ENCODE assay signal across 21 mouse cellular contexts in the genomic region with DNA sequence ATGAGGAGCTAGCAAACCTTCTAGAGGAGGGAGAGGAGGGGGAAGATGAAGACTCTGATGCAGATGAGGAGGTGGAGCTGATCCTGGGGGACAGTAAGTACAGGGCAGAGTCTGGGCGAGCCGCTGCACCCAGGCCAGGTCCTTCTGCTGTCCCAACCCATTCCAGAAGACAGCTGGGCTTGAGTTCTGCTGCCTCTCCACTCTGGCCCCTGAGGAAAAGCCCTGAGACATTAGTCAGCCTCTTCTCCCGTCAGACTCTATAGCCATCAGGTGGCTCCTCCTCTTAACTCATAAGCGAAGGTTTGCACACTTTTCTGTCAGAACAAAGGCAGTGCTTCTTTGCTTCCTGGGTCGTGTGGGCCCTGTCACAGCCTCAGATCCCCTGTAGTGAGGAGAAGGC. TPM values are rescaled to one million over a fixed set of nuclear protein-coding genes. Genes with fewer than 3 reads are reported as not detected.
DNase-seq lines count a peak whose midpoint lies in the region; ATAC-seq and TF ChIP-seq lines count a peak whose summit lies in the region.
"Had no signal": no experiment of that assay in that cellular context is flagged by ENCODE, and none has a peak within 500 bp of the region (broad histone marks: within the 10 kb centered on the region; RNA-seq: fewer than 3 reads in every experiment).

No protein-coding gene starts in this region.

- H3K4me3 ChIP-seq in heart, embryonic 10.5 days, result no peak overlapping the region
- H3K4me3 ChIP-seq in intestine, postnatal 0 days (ENCODE audit: low read depth, low read length), result no peak overlapping the region
- H3K4me3 ChIP-seq in intestine, embryonic 16.5 days (ENCODE audit: low read length), result no peak overlapping the region

- intact Hi-C loops in heart, postnatal 14 days (cut with DNase I), result no loop called here

- H3K36me3 ChIP-seq in heart, embryonic 10.5 days, result peaks cover 69% of the 10 kb centered on the region
- H3K36me3 ChIP-seq in intestine, postnatal 0 days (ENCODE audit: control insufficient read depth, insufficient read depth), result peaks cover 50% of the 10 kb centered on the region
- peaks cover 16% of the 10 kb centered on the region for H3K36me3 ChIP-seq in intestine, embryonic 16.5 days (ENCODE audit: control insufficient read depth, insufficient read depth, low read length)

- H3K27ac ChIP-seq in heart, embryonic 10.5 days, result no peak overlapping the region
- no peak overlapping the region for H3K27ac ChIP-seq in intestine, postnatal 0 days (ENCODE audit: low read depth, low read length)
- no peak overlapping the region for H3K27ac ChIP-seq in intestine, embryonic 16.5 days (ENCODE audit: low read length)

- no peak for TF ChIP-seq CTCF in intestine, postnatal 0 days (IDR thresholded peaks at IDR 0.05; ENCODE audit: low read depth)

- ATAC-seq in intestine, postnatal 0 days, result no peak
- ATAC-seq in intestine, embryonic 16.5 days, result no peak
- ATAC-seq: activated CD4-positive, CD25-positive, alpha-beta regulatory T cell, adult 4 months; CD4-positive, CD25-positive, alpha-beta regulatory T cell, adult 4 months; Patski had no signal

- no peaks in the 10 kb centered on the region for H3K9me3 ChIP-seq in heart, embryonic 10.5 days
- H3K9me3 ChIP-seq in intestine, postnatal 0 days (ENCODE audit: control insufficient read depth), result no peaks in the 10 kb centered on the region
- H3K9me3 ChIP-seq in intestine, embryonic 16.5 days (ENCODE audit: control insufficient read depth, low read length), result no peaks in the 10 kb centered on the region
- H3K9me3 ChIP-seq: G1E had no signal

- DNase-seq in heart, adult 11 months, result peak; percentile 69
- no peak for DNase-seq in heart, adult 18-20 months
- DNase-seq in heart, embryonic 10.5 days (ENCODE audit: low spot score), result peak; percentile 65
- DNase-seq in heart, postnatal 14 days, result no peak
- DNase-seq: adrenal gland, adult 2 months; adrenal gland, adult 8-10 months; adrenal gland, postnatal 10 days; adrenal gland, postnatal 14 days; adrenal gland, postnatal 25 days; adrenal gland, postnatal 36 days; B cell, adult 2 months; cerebellum, adult 11 months; cerebellum, adult 11-12 months; cerebellum, adult 18-20 months had no signal

- H3K9ac ChIP-seq in intestine, postnatal 0 days (ENCODE audit: low read depth, low read length), result peak overlapping the region; percentile 1; the same call in 1 of the 2 replicates
- no peak overlapping the region for H3K9ac ChIP-seq in intestine, embryonic 16.5 days (ENCODE audit: low read depth, low read length)

- no peak overlapping the region for H3K4me2 ChIP-seq in intestine, postnatal 0 days (replicated peaks; ENCODE audit: low read depth)
- no peak overlapping the region for H3K4me2 ChIP-seq in intestine, embryonic 16.5 days (ENCODE audit: low read depth, low read length)

- 84% methylated on average over 5 of the region's 5 CpGs for WGBS in heart, embryonic 10.5 days
- 85% methylated on average over 5 of the region's 5 CpGs for WGBS in intestine, postnatal 0 days
- 81% methylated on average over 5 of the region's 5 CpGs for WGBS in intestine, embryonic 16.5 days

- H3K4me1 ChIP-seq in heart, embryonic 10.5 days, result no peaks in the 10 kb centered on the region
- H3K4me1 ChIP-seq in intestine, postnatal 0 days (replicated peaks; ENCODE audit: control insufficient read depth, insufficient read depth, low read length), result no peaks in the 10 kb centered on the region
- H3K4me1 ChIP-seq in intestine, embryonic 16.5 days (ENCODE audit: control insufficient read depth, insufficient read depth, low read length), result no peaks in the 10 kb centered on the region

- no peaks in the 10 kb centered on the region for H3K27me3 ChIP-seq in heart, embryonic 10.5 days (ENCODE audit: insufficient read depth, poor library complexity, severe bottlenecking)
- H3K27me3 ChIP-seq in intestine, postnatal 0 days (replicated peaks; ENCODE audit: control insufficient read depth, insufficient read depth, low read length), result no peaks in the 10 kb centered on the region
- H3K27me3 ChIP-seq in intestine, embryonic 16.5 days (replicated peaks; ENCODE audit: control insufficient read depth, insufficient read depth, low read length), result no peaks in the 10 kb centered on the region
- H3K27me3 ChIP-seq: CH12.LX, Patski had no signal

RNA-seq across cellular contexts. Expression of a gene that starts 13.0 kb away (rescaled TPM):
- 10 to 100 TPM; 12.8 to 13.4 TPM for total RNA-seq in heart, adult 18-20 months (2021)
- 6.1 and 10.8 TPM in 2 replicates for polyA plus RNA-seq in heart, embryonic 10.5 days (2016; fragmentation: Nextera tagmentation; extraction: Ambion mirVana)
- total RNA-seq in heart, postnatal 14 days (2021), result 10 to 100 TPM; 14.3 to 16.3 TPM
- polyA plus RNA-seq in intestine, postnatal 0 days (2015; fragmentation: Nextera tagmentation; extraction: Ambion mirVana), result 3.7 and 3.8 TPM in 2 replicates
- 3.5 and 3.7 TPM in 2 replicates for polyA plus RNA-seq in intestine, embryonic 16.5 days (2015; fragmentation: Nextera tagmentation; extraction: Ambion mirVana)

RNA-seq across cellular contexts. Expression of a gene that starts 17.6 kb away (rescaled TPM):
- total RNA-seq in heart, adult 18-20 months (2021), result 100 to 1,000 TPM; 100 to 151 TPM
- polyA plus RNA-seq in heart, embryonic 10.5 days (2016; fragmentation: Nextera tagmentation; extraction: Ambion mirVana), result 296 and 411 TPM in 2 replicates
- total RNA-seq in heart, postnatal 14 days (2021), result 100 to 1,000 TPM in 1 of 2 experiments, 10 to 100 TPM in 1; 70.5 to 106 TPM
- 211 and 214 TPM in 2 replicates for polyA plus RNA-seq in intestine, postnatal 0 days (2015; fragmentation: Nextera tagmentation; extraction: Ambion mirVana)
- polyA plus RNA-seq in intestine, embryonic 16.5 days (2015; fragmentation: Nextera tagmentation; extraction: Ambion mirVana), result 354 and 382 TPM in 2 replicates

RNA-seq across cellular contexts. Expression of a gene that starts 52.5 kb away (rescaled TPM):
- total RNA-seq in heart, adult 18-20 months (2021), result 10 to 100 TPM; 26.5 to 35.4 TPM
- 25.7 and 28.1 TPM in 2 replicates for polyA plus RNA-seq in heart, embryonic 10.5 days (2016; fragmentation: Nextera tagmentation; extraction: Ambion mirVana)
- total RNA-seq in heart, postnatal 14 days (2021), result 10 to 100 TPM; 21.9 to 23.0 TPM
- polyA plus RNA-seq in intestine, postnatal 0 days (2015; fragmentation: Nextera tagmentation; extraction: Ambion mirVana), result 4.8 and 5.2 TPM in 2 replicates
- polyA plus RNA-seq in intestine, embryonic 16.5 days (2015; fragmentation: Nextera tagmentation; extraction: Ambion mirVana), result 17.0 and 18.2 TPM in 2 replicates

Comparison
In these comparisons a context has a peak if more than half of its experiments do, and no peak if none do; other contexts are left out.
1. DNase-seq: peak in heart, adult 11 months (single experiment) and heart, embryonic 10.5 days (single experiment); none in heart, adult 18-20 months (0 of 2) and heart, postnatal 14 days (0 of 2).